ENCODE assay signal across 20 mouse cellular contexts in the genomic region with DNA sequence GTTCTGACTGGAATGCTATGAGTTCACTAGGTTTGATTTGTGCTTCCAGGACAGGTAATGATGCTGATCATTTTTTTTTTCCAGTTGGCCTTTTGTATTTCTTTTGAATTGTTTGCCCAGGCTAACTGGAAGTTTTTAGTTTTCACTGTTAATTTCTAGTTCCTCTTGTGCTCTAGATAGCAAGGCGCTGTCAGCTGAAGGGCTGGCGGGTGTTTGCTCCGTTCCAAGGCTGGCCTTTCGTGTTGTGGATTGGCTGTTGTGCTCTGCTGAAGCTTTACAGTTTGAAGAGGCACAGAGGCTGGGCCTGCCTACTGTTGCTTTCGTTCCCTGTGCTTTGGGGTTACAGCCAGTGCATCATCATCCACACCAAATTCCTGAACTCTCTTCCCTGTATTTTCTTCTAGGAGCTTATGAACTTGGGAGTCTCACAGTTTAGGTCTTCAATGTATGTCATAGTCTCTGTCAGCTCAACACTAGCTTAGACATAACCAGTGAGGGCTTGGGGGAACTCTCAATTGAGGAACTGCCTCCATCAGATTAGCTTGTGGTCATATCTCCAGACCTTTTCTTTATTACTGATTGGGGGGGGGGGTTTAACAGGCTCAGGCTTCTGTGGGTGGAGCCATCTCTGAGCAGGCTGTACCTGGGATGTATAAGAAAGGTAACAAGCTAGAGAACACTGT.
"Had no signal": no experiment of that assay in that cellular context is flagged by ENCODE, and none has a peak within 500 bp of the region (broad histone marks: within the 10 kb centered on the region; RNA-seq: fewer than 3 reads in every experiment).

No protein-coding gene starts in this region.

- H3K4me1 ChIP-seq: liver, embryonic 15.5 days; megakaryocyte, embryonic 14.5 days; midbrain, embryonic 15.5 days had no signal

- H3K4me3 ChIP-seq: liver, embryonic 15.5 days; megakaryocyte, embryonic 14.5 days; midbrain, embryonic 13.5 days; midbrain, embryonic 15.5 days; myocyte; neural tube, embryonic 13.5 days; neural tube, embryonic 15.5 days had no signal

- H3K27ac ChIP-seq: liver, embryonic 15.5 days; midbrain, embryonic 13.5 days; midbrain, embryonic 15.5 days; neural tube, embryonic 13.5 days; neural tube, embryonic 15.5 days had no signal

- H3K9me3 ChIP-seq: liver, embryonic 15.5 days; midbrain, embryonic 13.5 days; midbrain, embryonic 15.5 days; neural tube, embryonic 13.5 days; neural tube, embryonic 15.5 days had no signal

- H3K27me3 ChIP-seq: liver, embryonic 15.5 days; megakaryocyte, embryonic 14.5 days; midbrain, embryonic 15.5 days; neural tube, embryonic 13.5 days; neural tube, embryonic 15.5 days had no signal

- ATAC-seq: midbrain, embryonic 13.5 days; midbrain, embryonic 15.5 days had no signal

- DNase-seq: lung, adult 18-20 months; lung, embryonic 14.5 days; lung, postnatal 10 days; lung, postnatal 4 days; retina, postnatal 1 day; right cerebral cortex, adult 18-20 months; right cerebral cortex, postnatal 25 days; right cerebral cortex, postnatal 4 days; spleen, adult 18-20 months; thymus, adult 18-20 months; thymus, postnatal 14 days; thymus, postnatal 4 days had no signal

- H3K9ac ChIP-seq: liver, embryonic 15.5 days; lung, embryonic 14.5 days; midbrain, embryonic 13.5 days; midbrain, embryonic 15.5 days; neural tube, embryonic 13.5 days; neural tube, embryonic 15.5 days had no signal

- H3K36me3 ChIP-seq: liver, embryonic 15.5 days; midbrain, embryonic 13.5 days; midbrain, embryonic 15.5 days; neural tube, embryonic 13.5 days; neural tube, embryonic 15.5 days had no signal

- H3K4me2 ChIP-seq: liver, embryonic 15.5 days; lung, embryonic 14.5 days; midbrain, embryonic 11.5 days; midbrain, embryonic 13.5 days; midbrain, embryonic 15.5 days; neural tube, embryonic 13.5 days; neural tube, embryonic 15.5 days had no signal
